Mouse (Mus musculus) ovary, postnatal 36 days (tissue): ENCODE data around the gene Shisa7.
"Not testable (repeated sequence)": the region's sequence is repeated elsewhere in the genome, so short reads cannot be mapped to it uniquely, and the experiment has no call there.

Source experiments
- DNase-seq: peaks from one replicate; pipeline ENCODE4 v3.0.0; 2022; ENCODE audit warnings: low spot score, mixed read lengths

The Shisa7 gene

DNA sequence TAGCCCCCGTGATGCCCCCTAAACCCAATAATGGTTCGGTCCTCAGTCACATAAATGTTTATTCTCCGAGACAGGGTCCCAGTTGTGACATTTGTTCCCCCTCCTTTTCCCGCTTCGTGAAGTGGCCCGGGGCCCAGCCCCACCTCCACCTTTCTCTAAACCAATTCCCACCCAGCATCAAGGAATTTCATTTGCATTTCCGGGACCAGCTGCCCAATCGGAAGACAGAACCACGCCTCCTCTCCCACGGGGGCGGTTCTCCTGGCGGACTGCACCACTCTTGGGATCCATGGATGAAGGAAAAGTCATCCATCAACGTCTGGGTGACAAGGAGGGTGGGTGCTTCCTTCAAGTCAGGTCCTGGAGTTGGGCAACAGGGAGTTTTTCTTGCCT lies 417 bp upstream of the Shisa7 start:
- DNase-seq, result peak; percentile 52

DNA sequence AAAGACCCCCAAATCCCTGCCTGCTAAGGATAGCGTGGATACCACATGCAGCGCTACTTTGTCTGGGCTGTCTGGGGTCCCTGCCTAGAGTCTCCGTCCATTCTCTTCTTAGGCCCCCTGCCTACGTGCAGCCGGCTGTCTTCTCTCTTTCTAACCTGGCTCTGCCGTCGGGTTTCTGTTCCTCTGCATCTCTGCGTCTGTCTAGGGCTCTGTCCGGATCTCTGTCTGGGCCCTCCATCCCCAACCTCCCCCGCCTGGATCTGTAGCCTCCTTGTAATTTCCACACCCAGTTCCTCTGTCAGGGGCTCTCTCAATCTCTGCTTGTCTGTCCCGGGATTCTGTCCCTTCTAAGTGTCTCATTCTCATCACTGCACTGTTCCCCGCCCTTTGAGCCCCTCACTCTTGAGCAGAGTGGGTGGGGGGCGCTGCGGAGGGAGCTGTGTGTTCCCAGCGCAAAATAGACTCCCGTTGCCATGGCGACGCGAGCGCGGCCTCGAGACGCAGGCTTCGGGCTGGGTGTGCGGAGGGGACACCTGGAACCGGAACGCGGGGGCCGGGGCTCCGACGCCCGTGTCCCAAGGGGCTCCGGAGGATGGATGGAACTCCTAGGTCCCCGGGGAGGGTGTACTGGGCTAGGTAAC lies 772 bp downstream of the Shisa7 start:
- DNase-seq, result peak; percentile 43

DNA sequence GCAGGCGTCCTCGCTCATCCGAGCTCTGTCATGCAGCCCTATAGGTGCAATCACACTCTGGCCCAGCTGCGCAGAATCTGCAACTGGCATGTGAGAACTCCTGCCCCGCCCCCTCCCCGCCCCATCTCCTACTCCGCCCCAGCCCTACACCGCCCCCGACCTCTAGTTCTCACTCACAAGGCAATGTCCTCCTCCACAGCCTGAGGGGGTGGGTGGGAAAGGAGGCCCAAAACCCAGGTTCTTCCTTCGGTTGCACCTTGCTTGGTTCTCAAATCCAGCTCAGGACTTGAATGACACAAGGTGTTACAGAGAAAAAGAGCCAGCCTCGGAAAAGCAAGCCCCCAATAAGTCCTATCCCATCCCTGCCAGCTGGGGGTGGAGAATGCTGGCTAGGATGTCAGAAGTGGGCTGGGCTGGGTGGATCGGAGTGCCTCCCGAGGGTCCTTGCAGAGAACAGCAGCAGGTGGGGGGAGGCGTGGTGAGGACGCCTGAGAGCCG lies 1.8 kb downstream of the Shisa7 start:
- DNase-seq, result no peak

DNA sequence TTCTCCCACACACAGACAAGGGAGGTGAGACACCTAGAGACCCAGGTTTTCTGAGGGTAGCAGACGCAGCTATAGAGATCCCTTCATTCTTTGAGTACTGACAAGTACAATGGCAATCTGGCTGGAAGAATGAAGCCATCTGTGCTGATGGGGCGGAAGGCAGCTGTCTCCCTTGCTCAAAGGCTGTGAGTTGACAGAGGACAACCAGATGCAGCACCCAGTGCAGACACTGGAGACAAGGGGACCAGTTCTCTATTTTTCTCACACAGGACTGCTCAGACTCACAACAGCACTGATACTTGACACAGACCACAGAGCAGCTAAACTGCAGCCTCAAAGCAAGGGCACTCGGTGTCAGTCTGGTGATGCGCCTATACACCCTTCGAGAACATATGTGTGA lies 2.4 kb downstream of the Shisa7 start:
- no peak for DNase-seq

DNA sequence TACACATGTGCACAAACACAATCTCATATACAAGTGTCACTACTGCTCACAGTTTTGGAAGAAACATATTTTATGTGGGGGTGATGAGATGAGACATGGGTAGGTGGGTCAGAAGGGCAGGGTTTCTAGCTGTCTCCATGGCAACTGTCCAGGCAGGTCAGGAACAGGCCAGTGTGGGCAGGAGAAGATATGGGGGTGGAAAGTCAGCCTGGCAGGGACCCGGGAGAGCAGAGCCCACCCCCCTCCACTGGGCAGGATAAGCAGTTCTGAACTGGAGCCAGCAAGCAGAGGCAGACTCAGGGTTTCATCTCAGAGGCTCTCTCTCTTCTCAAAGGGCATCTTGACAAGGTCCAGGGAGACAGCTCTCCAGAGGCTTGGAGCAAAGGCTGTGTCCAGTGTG lies 6.9 kb downstream of the Shisa7 start:
- DNase-seq, result no peak

DNA sequence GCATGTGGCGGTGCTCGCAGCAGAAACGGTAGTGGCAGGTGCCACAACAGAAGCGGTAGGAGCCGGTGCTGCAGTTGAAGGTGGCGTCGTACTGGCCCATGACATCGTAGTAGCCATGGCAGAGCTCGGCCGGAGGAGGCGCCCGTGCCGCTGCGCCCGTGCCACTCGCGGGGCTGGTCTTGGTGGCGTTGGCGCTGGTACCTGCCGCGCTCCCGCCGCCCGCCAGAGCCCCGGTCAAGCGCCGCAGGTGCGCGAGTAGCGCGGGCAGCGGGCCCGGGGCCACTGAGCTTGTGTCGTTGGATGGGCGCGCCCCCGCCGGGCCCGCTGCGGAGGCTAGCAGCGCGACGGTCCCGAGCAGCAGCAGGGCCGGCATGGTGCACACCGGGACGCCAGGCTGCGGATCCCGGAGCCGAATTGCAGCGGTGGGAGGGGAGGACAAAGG lies 8.1 kb downstream of the Shisa7 start:
- DNase-seq, result peak; percentile 68

DNA sequence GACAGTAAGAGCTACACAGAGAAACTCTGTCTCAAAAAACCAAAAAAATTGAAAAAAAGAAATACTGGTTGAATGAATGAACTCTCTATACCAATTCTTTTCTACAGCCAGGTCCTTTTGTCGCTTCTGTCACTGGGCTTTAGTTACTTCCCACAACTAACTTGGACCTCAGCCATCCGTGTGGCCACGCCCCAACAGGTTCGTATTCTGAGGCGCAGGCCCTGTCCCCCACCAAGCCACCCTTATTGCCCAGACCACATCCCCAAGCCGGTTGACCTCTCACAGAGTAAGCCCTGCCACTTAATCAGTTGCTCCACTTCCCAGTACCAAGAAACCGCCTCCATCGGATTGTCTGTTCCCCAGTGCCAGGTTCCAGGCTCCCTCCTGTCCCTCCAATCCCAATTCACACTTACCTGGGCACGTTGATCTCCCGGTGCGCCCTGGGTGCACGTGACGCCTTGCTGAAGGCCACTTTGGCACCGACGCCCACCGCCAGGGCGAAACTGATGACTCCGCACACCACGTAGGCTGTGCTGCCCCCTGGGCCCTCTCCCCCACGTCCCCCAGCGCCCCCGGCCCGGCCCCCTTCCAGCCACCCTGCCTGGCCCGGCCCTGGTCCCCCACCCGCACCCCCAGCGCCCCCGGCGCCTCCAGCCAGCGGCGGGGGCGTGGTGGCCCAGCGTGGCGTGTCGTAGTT lies 8.7 kb downstream of the Shisa7 start:
- DNase-seq, result no peak

DNA sequence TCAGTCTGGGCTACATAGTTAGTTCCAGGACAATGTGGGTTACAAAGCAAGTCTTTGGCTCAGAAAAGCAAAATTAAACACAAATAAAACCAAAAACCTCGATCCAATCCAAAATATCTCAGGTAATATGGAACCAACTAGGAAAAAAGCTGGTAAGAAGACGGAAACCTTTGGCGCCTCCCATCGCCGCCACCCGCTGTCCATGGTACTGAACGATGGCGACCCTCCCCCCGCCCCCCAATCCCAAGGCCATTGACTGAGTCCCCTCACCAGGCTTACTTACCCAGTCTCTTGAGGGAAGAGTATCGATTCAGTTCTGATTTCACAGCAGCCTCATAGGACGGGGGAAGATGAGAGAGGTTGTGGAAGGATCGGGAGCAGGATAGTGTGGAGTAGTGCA lies 14.0 kb downstream of the Shisa7 start:
- no peak for DNase-seq

DNA sequence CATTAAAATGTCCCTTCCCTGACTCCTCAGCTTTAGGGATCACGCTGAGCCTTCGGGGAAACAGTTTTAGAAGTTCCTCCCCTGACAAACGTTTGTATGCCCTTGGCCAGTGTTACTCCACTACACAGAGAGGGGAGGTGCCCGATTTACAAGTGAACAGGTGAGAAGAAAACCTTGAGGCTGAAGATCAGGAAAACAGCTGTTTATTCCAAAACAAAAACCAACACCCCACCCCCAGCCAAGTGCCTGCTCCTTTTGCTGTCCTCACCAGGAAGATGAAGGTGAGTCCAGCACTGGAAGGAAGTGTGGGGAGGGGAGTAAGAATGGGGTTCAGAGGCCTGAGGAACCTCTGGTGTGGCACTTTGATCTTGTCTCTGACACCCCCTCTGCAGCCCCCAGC lies 19.1 kb downstream of the Shisa7 start:
- no peak for DNase-seq

DNA sequence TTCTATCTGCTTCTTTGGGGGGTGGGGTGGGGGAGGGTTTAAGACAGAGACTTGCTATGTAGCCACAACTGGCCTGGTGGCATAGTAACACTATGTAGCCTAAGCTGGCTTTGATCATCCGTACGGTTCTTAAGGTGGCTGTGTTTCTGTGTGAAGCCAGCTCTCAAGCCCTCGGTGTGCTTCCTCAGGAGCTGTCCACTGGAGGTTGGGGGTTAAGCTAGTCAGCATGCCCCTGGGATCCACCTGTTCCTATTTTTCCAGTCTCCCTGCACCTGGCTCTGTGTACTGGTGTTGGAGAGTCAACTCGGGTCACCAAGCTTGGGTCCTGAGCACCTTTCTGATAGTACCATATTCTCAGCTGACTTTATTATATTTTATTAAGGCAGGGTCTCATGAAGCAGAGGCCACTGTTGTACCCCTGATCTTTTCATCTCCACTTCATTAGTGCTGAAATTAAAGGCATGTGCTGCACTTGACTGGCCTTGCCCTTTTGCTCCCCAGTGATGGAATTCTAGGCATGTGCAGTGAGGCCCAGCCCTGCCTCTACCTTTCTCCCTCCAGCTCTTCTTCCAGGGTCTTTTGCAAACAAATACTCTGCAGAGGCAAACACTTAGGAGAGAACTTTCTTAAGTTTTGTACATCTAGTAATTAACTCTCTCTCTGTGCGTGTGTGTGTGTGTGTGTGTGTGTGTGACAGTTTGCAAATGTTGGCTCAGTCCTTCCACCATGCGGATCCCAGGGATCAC lies 22.2 kb downstream of the Shisa7 start:
- DNase-seq, result no peak

DNA sequence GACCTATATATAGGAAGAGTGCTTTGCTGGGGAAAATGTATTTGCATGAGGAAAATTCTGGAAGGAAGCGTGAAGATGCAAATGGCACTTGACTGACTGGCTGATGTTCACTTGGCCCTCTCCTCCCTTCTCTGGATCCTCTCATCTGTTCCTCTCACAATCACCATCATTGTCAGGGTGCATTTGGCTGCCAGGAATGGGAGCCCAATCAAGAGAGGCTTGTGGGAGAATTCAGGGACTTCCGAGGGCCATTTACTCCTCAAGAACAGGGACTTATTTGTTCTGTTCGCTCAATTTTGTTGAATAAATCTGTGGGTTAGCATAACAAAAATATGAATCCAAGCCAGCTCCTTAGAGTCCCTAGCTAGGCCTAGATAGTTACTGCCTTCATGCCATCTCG lies 22.8 kb downstream of the Shisa7 start:
- DNase-seq, result no peak

DNA sequence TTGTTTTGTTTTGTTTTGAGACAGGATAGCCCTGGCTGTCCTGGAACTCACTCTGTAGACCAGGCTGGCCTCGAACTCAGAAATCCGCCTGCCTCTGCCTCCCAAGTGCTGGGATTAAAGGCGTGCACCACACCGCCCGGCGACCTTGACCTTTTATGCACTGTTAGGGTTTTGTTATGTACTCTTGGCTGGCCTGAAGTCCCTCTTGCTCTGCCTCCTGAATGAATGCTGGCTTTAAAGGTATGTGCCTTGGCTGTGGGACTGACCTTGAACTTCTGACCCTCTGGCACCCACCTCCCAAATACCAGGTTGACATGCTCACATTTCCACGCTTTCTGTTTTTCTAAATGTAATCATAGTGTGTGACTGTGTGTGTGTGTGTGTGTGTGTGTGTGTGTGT lies 23.6 kb downstream of the Shisa7 start:
- DNase-seq, result not testable (repeated sequence)

DNA sequence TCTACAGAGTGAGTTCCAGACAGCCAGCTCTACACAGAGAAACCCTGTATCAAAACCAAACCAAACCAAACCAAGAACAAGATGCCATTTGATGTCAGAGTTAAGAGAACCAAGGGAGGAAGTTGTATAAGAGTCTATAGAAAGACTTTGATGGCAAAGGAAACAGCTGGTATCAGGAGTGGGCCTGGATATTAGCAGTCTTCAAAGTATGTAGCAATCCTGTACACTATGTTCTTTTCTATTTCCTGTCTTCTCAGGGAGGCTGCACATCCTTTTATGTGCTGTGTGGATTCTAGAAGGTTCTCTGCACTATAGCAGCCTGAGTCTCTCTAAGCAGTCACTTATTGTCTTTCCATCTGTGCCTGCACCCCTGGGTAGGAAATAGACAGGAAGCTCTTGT lies 27.9 kb downstream of the Shisa7 start:
- DNase-seq, result no peak

DNA sequence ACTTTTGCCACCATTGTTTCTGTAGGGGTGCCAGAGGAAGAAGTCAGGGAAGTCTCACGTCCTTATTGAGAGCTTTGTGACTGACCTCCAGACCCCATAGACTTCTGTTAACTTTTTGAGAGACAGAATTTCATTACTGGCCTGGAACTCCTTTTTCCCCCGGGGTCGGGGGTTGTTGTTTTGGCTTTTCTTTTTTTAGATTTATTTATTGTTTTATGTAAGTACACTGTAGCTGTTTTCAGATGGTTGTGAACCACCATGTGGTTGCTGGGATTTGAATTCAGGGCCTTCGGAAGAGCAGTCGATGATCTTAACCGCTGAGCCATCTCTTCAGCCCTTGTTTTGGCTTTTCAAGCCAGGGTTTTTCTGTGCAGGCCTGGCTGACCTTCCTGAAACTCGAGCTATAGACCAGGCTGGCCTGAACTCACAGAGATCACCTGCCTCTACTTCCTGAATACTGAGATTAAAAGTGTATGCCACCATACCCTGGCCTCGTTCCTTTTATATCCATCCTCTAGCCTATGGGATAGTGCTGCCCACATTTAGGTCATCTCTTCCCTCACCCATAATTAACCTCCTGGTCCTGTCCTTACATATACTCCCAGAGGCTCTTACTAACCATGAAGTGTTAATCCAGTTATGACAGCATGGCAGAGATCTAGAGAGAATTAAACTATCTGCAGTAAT lies 31.2 kb downstream of the Shisa7 start:
- DNase-seq, result no peak

DNA sequence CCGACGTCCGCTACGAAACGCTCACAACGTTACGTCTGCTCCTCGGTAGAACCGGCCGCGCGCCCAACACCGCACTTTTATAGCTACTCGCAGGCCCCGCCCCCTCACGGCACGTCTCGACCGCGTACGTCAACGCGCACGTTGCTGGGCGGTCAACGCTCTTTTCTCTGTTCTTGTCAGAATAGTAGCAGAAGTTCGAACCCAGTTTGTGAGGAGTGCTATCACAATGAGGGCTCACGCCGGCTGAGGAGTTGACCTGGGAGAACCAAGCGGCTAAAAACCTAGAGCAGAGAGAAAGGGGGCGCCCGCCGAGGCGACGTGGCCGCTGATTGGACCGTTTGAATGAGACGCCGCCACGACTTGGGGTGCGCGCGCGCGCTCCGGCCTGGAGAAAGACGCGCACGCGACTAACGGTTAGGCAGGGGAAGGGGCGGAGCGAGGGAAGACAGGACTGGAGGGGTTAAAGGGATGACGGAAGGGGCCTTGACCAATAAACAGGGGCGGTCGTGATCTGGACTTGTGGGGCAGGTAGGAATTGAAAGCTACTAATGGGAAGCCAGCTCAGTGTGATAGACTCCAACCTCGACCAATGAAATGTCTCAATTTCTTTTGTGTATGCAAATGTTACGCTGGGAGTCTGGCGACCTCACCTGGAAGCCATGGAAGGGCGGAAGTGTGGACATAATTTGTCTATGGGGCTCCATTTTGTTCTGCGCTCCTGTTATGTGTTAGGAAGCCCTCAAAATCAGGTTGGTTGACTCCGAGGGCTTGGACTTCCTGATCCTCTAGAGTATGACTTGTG lies 32.0 kb downstream of the Shisa7 start, which contains the start of gene Ube2s:
TSS of gene Ube2s (minus strand) at position 288 of the 802 bp plus-strand sequence.
- peak; percentile 96 for DNase-seq

DNA sequence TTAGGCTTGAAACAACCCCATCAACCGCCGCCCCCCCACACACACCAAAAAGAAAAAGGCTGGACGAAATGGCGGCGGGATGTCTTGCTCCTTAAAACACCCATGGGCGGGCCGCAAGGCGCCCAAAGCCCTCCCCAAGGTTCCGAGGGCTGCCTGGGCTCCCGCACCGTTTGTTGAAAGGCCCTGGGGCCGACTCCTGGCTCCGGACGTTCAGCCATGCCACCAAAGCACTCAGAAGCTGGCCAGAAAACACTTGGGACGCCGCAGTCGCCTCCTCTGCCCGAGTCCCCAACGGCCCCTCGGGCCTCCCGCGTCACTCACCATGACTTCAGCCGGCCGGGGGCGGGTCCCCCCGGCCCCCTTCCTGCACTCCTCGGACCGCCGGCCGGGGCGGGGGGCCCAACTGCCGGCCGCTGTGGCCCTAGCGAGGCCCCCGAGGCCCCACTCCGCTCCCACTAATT lies 32.6 kb downstream of the Shisa7 start:
- no peak for DNase-seq

DNA sequence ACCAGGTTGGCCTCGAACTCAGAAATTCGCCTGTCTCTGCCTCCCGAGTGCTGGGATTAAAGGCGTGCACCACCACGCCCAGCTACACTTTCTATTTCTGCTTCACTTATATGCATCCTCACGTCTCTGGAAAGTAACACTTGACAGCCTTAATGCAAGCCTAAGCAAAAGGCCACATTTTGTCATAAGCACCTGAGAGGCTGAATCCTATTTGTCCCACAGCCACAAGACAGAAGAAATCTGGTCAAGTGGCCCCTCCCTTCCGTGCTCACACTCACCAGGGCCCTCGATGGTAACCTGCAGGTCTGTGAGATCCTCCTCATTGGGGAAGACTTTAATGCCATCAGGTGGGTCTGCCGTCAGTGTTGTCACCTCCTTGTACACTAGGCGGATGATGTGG lies 33.4 kb downstream of the Shisa7 start:
- DNase-seq, result not testable (repeated sequence)

DNA sequence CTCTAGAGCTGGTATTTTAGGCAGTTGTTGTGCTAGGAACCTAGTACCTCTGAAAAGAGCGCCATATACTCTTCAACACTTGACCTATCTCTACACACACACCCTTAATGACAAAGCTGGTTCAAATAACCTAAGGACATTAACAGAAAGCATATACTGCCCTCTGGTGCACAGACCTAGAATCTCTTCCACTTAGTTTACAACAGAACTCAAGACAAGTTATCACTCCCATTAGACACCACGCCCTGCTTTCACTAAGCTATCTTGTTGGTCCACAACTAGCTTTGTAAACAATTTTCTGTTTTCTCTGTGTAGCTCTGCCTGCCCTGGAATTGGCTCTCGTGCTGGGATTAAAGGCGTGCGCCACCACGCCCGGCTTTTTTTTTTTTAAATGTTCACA lies 37.8 kb downstream of the Shisa7 start:
- DNase-seq, result no peak

DNA sequence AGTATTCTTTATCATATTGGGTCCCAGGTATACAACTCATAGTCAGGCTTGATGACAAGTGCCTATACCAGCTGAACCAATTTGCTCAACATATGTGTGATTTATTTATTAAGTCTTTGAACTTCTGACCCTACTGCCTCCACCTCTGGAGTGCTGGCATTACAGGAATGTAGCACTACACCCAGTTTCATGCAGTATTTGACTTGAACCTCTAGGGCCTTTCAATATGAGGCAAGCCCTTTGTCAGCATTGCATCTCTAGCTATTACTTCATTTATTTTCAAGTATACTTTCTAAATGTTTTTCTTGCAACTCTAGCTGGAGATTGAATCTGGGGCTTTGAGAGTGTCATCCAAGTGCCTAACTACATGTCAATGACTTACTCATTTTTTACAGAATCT lies 42.2 kb downstream of the Shisa7 start:
- no peak for DNase-seq

DNA sequence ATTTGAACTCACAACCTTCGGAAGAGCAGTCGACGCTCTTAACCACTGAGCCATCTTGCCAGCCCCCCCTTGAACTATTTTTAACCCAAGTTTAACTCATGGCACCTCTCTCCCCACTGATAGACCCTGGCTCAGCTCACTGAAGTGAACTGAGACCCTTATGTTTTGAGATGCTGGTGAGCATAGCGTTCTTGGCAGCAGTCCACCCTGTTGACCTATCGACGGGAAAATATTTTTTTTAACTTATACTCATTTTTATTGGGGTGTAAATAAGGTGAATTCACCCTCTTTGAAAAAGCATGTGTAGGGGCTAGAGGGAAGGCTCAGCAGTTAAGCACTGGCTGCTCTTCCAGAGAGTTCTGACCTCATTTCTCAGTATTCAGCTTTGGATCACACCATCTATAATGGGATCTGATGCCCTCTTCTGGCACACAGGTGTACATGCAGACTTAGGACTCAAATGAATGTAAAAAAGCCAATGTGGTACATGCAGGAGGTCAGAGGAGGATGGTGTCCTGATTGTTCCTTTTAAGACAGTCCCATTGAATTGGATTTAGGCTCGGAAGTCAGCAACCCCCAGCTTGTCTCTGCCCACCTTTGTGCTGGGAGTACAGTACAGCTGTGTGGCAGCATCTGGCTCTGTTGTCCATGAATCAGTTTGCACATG lies 48.6 kb downstream of the Shisa7 start:
- no peak for DNase-seq

DNA sequence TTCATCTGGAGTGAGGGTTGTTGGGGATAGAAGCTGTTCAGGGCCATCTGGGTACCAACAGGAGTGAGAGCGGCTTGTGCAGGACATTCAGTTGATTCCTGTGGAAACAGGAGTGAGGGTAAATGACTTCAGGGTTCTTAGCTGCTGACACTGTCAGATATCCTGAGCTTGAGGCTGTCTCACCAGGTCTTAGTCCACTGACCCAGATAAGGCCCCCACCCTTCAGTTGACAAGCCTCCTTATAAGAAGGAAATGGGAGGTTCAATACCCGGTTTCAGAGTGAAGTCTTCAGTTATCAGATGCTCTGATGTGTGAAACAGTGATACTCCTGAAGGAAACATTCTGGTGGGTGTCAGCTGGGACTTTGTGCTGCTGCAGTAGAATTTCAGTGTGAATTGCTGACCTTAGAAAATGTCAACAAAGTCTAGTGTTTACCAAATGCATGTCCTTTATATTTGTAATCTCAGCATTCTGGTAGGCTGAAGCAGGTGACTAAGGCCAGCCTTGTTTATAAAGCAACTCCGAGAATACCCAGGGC lies 49.8 kb downstream of the Shisa7 start:
- DNase-seq, result no peak
